Mouse (Mus musculus) spleen, adult 2 months (tissue): ENCODE data around the gene Tgfb2. TPM values are rescaled to one million over a fixed set of nuclear protein-coding genes. Genes with fewer than 3 reads are reported as not detected.
A peak's percentile ranks its signal among the peaks of the same experiment; 100 is the strongest.

ENCODE experiments used
- DNase-seq, 2 experiments: peaks; one replicate each; pipeline versions ENCODE4 v3.0.0 to v3.0.0-alpha.2; 2012 to 2021; ENCODE audit warnings: low spot score in 2 of 2, low read depth in 1 of 2
- H3K27ac ChIP-seq: fragments of 200-500 bp; 2 replicates; pipeline ENCODE4 v1.5.1; 2012; ENCODE audit warnings: low read length, inconsistent platforms; ENCODE audit not compliant: insufficient read depth
- H3K27me3 ChIP-seq: fragments of 200-500 bp; 2 replicates; pipeline ENCODE4 v1.6.1; 2012; ENCODE audit warnings: mild to moderate bottlenecking, moderate library complexity, low read length, inconsistent platforms; ENCODE audit not compliant: control insufficient read depth, insufficient read depth
- H3K36me3 ChIP-seq: fragments of 200-500 bp; 2 replicates; pipeline ENCODE4 v1.6.1; 2012; ENCODE audit warnings: mild to moderate bottlenecking, low read length, inconsistent platforms; ENCODE audit not compliant: control insufficient read depth, insufficient read depth
- H3K4me1 ChIP-seq: fragments of 200-500 bp; 2 replicates; pipeline ENCODE4 v1.6.1; 2011; ENCODE audit warnings: inconsistent platforms; ENCODE audit not compliant: control insufficient read depth, insufficient read depth, insufficient read length
- H3K4me3 ChIP-seq: fragments of 200-500 bp; 2 replicates; pipeline ENCODE4 v1.5.1; 2011; ENCODE audit warnings: mild to moderate bottlenecking, inconsistent platforms; ENCODE audit not compliant: insufficient read depth, insufficient read length; ENCODE audit errors: extremely low read depth
- CTCF ChIP-seq: fragments of 200-500 bp; IDR thresholded peaks from 2 replicates; pipeline ENCODE4 v1.5.1; 2011; ENCODE audit warnings: mild to moderate bottlenecking, inconsistent platforms; ENCODE audit not compliant: insufficient read depth, insufficient read length, insufficient replicate concordance; ENCODE audit errors: extremely low read depth
- POLR2A ChIP-seq: fragments of 200-500 bp; IDR thresholded peaks from 2 replicates; pipeline ENCODE4 v1.6.1; 2011; ENCODE audit warnings: low read depth, low read length, inconsistent platforms
- WGBS: fragments of 180-500 bp; shearing (Covaris S2); methylation state at CpG from one replicate; pipeline ENCODE4 v1.1.7; 2018; 5-methylcytosine and 5-hydroxymethylcytosine counted together
- polyA plus RNA-seq: library from polyadenylated mRNA; depleted of rRNA; stranded (reverse); fragments of >200 nt; gene quantifications from 2 replicates; pipeline ENCODE4 v1.2.3, GENCODE M21; 2012

Tgfb2 gene
- polyA plus RNA-seq, 1 experiment = 0.40 TPM

DNA sequence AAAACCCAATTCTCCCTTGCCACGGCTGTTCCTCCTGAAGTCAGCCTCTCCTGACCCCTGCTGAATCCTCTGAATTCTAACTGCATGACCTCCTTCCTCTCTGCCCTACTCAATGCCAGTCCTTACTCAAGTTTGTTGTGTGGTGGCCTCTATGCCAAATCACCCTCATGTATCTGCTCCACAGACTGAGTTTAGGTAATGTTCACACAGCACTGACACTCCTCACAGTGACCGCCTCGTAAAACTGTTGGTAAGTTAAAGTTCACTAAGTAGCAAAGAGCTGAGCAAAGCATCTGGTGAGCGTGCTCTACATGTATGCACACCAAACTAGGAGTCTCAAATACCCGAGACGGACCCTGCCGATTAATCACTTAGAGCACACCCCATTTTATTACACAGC lies 20.3 kb upstream of the Tgfb2 start:
- H3K4me1 ChIP-seq = no peaks in the 10 kb centered on the region
- 95% methylated on average over 7 of the region's 7 CpGs for WGBS
- TF ChIP-seq CTCF (no peak), POLR2A (no peak)
- H3K4me3 ChIP-seq = no peak overlapping the region
- H3K36me3 ChIP-seq = 0 out of 2 replicates have a peak, but pooled peaks cover 1% of the 10 kb centered on the region
- no peak overlapping the region for H3K27ac ChIP-seq
- no peak for DNase-seq
- H3K27me3 ChIP-seq = no peaks in the 10 kb centered on the region

DNA sequence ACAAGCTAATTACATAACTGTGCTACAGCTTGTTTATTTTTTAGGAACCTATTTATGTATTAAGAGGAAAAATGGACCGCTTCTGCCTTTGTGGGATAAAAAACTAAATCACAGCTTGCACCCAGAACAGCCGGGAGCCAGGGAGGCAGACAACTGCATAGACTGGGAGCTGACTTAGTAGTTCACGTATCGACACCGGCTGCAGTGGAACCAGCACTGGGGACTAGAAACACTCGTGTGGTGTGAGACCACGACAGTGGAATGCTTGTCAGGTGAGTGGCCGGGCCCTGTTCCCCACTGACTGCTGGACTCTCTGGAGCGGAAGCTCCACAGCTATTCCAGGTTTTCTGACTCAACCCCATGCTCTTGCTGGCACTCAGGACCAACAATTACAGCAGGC lies 16.5 kb upstream of the Tgfb2 start:
- H3K27me3 ChIP-seq = no peaks in the 10 kb centered on the region
- WGBS = 90% methylated on average over 9 of the region's 9 CpGs
- H3K36me3 ChIP-seq = peaks cover 7% of the 10 kb centered on the region
- no peak overlapping the region for H3K4me3 ChIP-seq
- DNase-seq = no peak
- TF ChIP-seq POLR2A = no peak
- no peak for TF ChIP-seq CTCF
- no peak overlapping the region for H3K27ac ChIP-seq
- H3K4me1 ChIP-seq = no peaks in the 10 kb centered on the region

DNA sequence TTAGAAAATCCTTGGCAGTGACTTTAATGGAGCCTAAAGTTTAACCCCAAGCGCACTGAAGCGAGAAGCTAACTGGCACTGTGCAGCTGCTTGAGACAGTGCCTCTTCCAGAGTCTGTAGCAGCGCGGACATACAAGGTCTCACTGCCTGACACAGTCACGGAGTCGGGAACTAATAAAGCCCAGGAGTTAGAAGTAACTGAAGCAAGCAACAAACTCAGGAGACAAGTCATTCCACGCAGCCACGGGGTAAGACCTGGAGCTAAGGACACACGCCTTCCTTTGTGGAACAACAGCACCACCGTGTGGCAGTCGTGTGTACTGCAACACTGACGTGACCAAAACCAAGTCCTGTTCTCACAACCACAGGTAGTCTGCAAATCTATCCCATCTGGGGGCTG lies 16.1 kb upstream of the Tgfb2 start:
- H3K4me1 ChIP-seq = no peaks in the 10 kb centered on the region
- H3K27ac ChIP-seq = no peak overlapping the region
- 44% methylated on average over 12 of the region's 12 CpGs for WGBS
- no peak overlapping the region for H3K4me3 ChIP-seq
- no peaks in the 10 kb centered on the region for H3K27me3 ChIP-seq
- TF ChIP-seq POLR2A (no peak), CTCF (peak; percentile 92)
- H3K36me3 ChIP-seq = peaks cover 9% of the 10 kb centered on the region
- peak; percentile 26 to 57 for DNase-seq

DNA sequence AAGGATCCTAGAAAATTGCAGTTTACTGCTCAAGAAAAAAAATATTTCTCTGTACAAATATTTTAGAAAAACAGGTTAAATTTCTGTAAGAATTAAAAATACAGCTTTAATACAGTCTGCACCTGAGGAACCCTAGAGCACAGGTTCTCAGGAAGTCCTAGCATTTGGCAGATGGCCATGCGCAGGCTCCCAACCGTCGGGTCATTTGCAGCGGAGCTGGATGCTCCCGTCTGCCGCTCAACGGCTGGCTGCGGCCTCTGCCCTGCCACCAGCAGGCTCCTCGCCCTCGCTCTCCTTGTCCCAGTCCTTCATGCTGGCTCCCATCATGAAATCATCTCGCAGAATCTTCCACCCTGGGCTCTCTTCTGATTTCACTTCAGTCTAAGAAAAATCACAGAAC lies 15.4 kb upstream of the Tgfb2 start:
- no peak for DNase-seq
- H3K36me3 ChIP-seq = peaks cover 9% of the 10 kb centered on the region

DNA sequence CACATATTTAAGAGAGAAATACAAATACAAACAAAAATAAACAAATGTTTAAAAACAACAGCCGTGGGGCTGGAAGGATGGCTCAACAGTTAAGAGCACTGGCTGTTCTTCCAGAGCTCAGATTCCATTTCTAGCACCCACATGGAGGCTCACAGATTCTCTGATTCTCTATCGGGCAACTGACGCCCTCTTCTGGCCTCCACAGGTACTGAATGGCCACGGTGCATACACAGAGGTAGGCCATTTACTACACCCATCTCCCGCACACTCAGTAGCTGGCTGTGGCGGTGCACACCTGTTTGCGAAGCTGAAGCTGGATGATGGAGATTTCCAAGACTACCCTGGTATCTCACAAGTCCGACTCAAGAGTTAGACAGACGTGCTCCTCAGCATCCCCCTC lies 13.9 kb upstream of the Tgfb2 start:
- Histone ChIP-seq H3K4me3 (no peak overlapping the region), H3K36me3 (peaks cover 9% of the 10 kb centered on the region), H3K27me3 (no peaks in the 10 kb centered on the region), H3K4me1 (no peaks in the 10 kb centered on the region), H3K27ac (no peak overlapping the region)
- TF ChIP-seq POLR2A = no peak
- no peak for TF ChIP-seq CTCF
- 92% methylated on average over 9 of the region's 9 CpGs for WGBS
- DNase-seq = peak in 1 of 2 experiments; percentile 2

More for the DNA sequence above, 15.4 kb upstream of the Tgfb2 start:
- Histone ChIP-seq H3K27ac (no peak overlapping the region), H3K27me3 (no peaks in the 10 kb centered on the region), H3K4me3 (no peak overlapping the region), H3K4me1 (no peaks in the 10 kb centered on the region)
- TF ChIP-seq POLR2A (no peak), CTCF (no peak)
- WGBS = 92% methylated on average over 11 of the region's 11 CpGs

DNA sequence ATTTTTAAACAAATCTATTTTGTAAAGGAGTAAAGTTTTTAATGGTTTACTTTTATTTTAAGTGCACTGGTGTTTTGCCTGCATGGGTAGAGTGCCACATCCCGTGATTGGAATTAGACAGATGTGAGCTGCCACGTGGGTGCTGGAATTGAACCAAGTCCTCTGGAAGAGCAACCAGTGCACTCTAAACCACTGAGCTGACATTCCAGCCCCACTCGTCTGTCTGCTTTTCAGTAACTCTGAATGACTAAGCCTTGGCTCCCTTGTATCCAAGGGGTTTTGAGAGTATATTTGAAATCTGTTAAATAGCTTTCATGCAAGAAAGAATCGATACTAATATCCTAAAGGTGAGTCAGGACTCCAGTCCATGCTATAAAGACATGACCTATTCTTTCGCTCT lies 13.1 kb upstream of the Tgfb2 start:
- Histone ChIP-seq H3K4me1 (no peaks in the 10 kb centered on the region), H3K27me3 (no peaks in the 10 kb centered on the region), H3K4me3 (no peak overlapping the region), H3K27ac (no peak overlapping the region), H3K36me3 (peaks cover 9% of the 10 kb centered on the region)
- TF ChIP-seq POLR2A (no peak), CTCF (no peak)
- WGBS = 94% methylated on average over 5 of the region's 5 CpGs
- no peak for DNase-seq

DNA sequence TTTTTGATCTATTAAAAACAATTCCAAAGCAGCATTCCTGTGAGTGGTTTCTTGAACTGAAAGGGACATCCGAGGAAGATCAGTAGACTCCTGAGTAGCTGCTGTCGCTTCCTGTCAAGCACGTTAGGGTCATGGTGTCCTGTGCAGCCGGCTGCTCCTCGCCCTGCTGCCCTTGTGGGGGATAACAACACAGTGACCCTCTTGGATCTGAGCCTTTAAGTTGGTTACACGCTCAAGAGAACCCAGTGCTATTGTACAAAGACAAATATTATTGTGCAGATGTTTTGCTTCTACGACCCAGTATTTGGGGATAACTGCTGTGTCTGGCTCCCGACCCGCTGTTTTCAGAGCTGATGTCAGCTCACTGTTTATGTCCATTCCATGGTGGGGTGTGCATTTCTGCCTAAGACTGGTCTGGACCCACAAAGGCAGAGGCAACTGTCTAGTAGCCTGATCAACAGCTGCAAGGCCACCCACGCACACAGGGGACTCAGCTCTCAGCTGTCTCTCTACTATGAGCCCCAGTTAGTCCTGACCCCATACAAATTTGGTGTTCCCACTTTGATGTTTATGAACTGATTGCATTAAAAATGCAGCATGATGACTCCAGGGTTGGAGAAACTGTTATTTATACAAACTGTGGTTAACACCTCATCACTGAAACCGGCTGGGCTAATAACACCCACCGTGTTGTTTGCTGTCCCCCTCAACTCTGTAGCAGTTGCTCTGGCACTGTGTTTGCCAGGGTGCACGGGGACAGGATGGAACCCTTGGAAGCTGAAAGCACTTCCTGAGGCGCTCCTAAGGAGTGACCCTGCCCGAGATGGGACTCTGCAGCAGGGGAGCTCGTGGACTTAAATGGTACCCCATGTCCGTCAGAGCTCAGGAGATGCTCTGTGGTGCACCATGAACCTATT lies 9.4 kb upstream of the Tgfb2 start:
- Histone ChIP-seq H3K36me3 (peaks cover 7% of the 10 kb centered on the region), H3K4me1 (no peaks in the 10 kb centered on the region), H3K4me3 (no peak overlapping the region), H3K27ac (no peak overlapping the region), H3K27me3 (no peaks in the 10 kb centered on the region)
- DNase-seq = peak in 1 of 2 experiments; percentile 1
- no peak for TF ChIP-seq CTCF
- no peak for TF ChIP-seq POLR2A
- WGBS = 91% methylated on average over 17 of the region's 17 CpGs
